Mouse (Mus musculus) T-cell, adult 2 months (primary cell): ENCODE data around the gene Gm20547.
"Not testable (repeated sequence)": the region's sequence is repeated elsewhere in the genome, so short reads cannot be mapped to it uniquely, and the experiment has no call there.

Experiments
- DNase-seq: peaks from one replicate; pipeline ENCODE4 v3.0.0; 2022; ENCODE audit warnings: low spot score

Gm20547 gene

GRCm38 (mm10) chr17:34853511-34853910, 28.3 kb downstream of the Gm20547 start:
- no peak for DNase-seq

GRCm38 (mm10) chr17:34850517-34851125, 31.2 kb downstream of the Gm20547 start:
- DNase-seq, result no peak

GRCm38 (mm10) chr17:34849722-34850516, 31.9 kb downstream of the Gm20547 start, which contains the start of the genes Skiv2l and Nelfe:
TSS of gene Skiv2l (minus strand) at chr17:34850210.
TSS of gene Nelfe (plus strand) at chr17:34850391.
- peak; percentile 99 for DNase-seq

GRCm38 (mm10) chr17:34847615-34848014, 34.2 kb downstream of the Gm20547 start:
- DNase-seq, result no peak

- no peak for DNase-seq
Observed at GRCm38 (mm10) chr17:34847192-34847591, 34.6 kb downstream of the Gm20547 start.

- no peak for DNase-seq
Observed at GRCm38 (mm10) chr17:34844884-34845283, 37.0 kb downstream of the Gm20547 start.

GRCm38 (mm10) chr17:34840736-34841307, 41.0 kb downstream of the Gm20547 start:
- no peak for DNase-seq

- no peak for DNase-seq
Observed at GRCm38 (mm10) chr17:34838785-34839184, 43.1 kb downstream of the Gm20547 start.

GRCm38 (mm10) chr17:34837464-34838324, 44.1 kb downstream of the Gm20547 start:
- DNase-seq, result no peak

- peak; percentile 97 for DNase-seq
Observed at GRCm38 (mm10) chr17:34836856-34837221, 45.0 kb downstream of the Gm20547 start, which contains the start of the genes Stk19 and Dxo. TSS of gene Stk19 (minus strand) at chr17:34836945. TSS of gene Dxo (plus strand) at chr17:34837019.

GRCm38 (mm10) chr17:34836155-34836855, 45.5 kb downstream of the Gm20547 start:
- DNase-seq, result no peak

- DNase-seq, result not testable (repeated sequence)
Observed at GRCm38 (mm10) chr17:34830776-34831175, 51.1 kb downstream of the Gm20547 start.

- no peak for DNase-seq
Observed at GRCm38 (mm10) chr17:34814818-34815370, 66.9 kb downstream of the Gm20547 start.

- DNase-seq, result peak; percentile 29
Observed at GRCm38 (mm10) chr17:34813747-34814146, 68.1 kb downstream of the Gm20547 start.

- no peak for DNase-seq
Observed at GRCm38 (mm10) chr17:34811275-34811674, 70.6 kb downstream of the Gm20547 start.

GRCm38 (mm10) chr17:34810811-34811210, 71.0 kb downstream of the Gm20547 start:
- DNase-seq, result not testable (repeated sequence)

- not testable (repeated sequence) for DNase-seq
Observed at GRCm38 (mm10) chr17:34810411-34810810, 71.4 kb downstream of the Gm20547 start.

- no peak for DNase-seq
Observed at GRCm38 (mm10) chr17:34808599-34809205, 73.1 kb downstream of the Gm20547 start.

GRCm38 (mm10) chr17:34807176-34807575, 74.7 kb downstream of the Gm20547 start:
- no peak for DNase-seq
